Mouse (Mus musculus): ENCODE results near the gene Rsg1.

The Rsg1 gene

DNA sequence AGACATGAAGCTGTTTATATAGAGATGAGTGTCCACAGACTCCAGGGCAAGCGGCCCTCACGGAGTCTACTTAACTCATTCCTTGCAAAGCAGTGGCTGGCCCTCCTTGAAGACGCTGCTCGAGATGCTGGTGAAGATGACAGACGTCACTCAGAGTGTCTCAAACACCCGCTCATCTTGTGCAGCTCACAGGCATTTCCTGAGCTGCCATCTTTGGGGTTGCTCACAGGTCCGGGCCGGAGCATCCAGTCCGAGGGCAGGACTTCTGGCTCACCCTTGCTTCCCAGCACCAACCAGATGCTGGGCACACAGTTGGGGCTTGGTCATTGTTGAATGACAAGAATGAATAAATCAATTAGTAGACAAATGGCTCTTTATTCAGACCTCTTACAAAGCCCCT is 864 bp upstream of the Rsg1 start:
- DNase-seq (ENCODE audit: low spot score), result no peak

DNA sequence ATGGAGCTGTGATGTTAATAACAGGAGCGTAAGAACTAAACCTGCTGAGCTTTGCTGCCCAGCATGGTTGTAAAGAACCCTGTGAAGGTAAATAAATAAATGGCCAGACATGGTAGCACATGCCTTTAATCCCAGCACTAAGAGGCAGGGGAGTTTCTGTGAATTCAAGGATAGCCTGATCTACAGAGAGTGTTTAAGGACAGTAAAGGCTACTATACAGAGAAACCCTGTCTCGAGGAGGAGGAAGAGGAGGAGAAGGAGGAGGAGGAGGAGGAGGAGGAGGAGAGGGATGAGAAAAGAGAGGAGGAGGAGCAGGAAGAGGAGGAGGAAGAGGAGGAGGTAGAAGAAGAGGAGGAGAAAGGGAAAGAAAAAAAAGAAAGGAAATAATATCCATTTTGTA is 414 bp upstream of the Rsg1 start:
- no peak for DNase-seq (ENCODE audit: low spot score)

DNA sequence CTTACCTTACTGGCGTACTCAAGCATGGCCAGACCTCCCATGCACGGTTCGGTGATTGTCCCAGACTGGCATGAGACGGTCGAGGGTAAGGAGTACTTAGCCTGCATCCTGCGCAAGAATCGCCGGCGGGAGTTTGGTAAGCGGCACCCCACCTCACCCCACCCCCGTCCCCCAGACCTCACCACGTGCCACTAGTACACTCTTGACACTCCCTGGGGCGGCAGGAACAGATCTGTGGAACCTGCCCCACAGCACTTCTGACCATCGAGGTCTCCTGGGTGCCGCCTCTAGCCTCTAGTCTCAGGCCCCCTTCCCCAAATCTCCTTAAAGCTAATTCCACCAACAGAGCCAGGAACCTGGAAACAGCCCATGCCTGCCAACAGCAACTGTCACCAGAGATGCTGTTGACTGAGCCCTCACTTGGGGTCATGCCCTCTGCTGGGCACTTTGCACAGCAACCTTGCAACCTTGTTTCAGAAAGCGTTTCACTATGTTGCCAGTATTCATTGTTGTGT is 638 bp downstream of the Rsg1 start:
- DNase-seq (ENCODE audit: low spot score), result peak; percentile 58

DNA sequence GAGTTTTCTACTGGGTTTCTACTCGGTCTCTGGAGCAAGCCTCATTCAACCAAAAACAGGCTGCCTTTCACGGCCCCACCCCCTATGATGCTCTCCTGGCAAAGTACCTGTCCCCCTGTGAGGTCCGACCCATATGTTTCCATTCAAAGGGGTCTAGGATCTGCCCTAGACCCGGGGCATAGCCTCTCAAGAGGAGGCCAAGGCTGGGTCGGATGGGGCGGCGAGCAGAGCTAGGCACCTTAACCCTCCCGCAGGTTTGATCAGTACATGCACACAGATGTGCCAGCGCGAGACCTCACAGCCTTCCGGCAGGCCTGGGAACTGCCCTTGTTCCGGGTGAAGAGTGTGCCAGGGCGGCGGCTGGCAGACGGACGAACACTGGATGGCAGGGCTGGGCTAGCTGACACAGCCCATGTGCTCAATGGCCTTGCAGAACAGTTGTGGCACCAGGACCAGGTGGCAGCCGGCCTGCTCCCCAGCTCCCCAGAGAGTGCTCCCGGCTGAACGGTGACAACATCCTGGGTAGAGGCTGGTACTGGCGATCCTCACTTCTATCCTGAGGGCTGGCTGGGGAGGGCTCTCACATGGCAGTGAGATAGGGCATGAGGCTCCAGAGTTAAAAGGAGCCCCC is 5.9 kb downstream of the Rsg1 start:
- DNase-seq (ENCODE audit: low spot score), result no peak

DNA sequence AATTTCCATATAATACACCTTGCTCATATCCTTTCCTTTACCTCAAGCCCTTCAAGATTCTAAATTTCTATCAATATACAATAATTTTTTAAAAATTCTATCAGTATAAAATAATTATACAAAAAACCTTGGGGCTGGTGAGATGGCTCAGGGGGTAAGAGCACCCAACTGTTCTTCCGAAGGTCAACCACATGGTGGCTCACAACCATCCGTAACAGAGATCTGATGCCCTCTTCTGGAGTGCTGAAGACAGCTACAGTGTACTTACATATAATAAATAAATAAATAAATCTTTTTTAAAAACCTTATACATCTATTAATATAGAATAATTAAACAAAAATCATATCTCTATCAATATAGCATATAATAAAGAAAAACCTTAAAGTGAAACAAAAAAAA is 8.1 kb downstream of the Rsg1 start:
- DNase-seq (ENCODE audit: low spot score), result no peak

DNA sequence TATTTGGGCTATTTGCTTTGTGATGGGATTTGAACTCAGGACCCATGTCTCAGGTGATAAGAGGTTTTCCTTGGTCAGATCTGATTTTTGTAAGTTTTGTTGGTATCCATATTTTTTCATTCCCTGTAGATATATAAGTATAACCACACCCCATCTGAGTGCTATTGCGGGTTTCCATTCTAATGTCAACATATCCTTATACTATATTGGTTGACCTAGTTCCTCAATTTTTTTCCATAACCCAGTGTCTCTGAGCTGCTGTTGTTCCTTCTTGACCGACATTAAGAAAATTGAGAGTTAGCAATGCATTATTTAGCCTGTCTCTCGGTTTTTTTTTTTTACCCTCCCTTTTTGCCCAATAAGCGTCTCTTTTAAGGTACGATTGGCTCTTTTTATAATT is 9.0 kb downstream of the Rsg1 start:
- DNase-seq (ENCODE audit: low spot score), result no peak

DNA sequence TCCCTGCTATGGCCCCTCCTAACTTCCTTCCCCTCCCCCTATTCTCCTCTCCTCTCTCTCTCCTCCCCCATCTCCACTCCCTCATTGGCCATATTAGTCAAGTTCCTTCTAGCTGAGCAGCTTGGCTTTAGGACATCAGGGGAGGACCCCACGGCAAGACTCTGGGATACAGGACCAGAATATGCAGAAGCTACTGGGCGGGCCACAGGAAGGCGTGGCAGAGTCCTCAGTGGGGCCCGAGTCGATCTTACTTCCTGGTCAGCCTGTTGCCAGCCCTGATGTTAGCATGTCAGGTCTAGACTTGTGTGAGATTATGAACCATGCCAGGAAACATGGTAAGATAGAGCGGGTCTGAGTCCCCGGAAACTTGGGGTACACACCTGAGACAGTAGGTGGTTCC is 14.9 kb downstream of the Rsg1 start:
- no peak for DNase-seq (ENCODE audit: low spot score)

DNA sequence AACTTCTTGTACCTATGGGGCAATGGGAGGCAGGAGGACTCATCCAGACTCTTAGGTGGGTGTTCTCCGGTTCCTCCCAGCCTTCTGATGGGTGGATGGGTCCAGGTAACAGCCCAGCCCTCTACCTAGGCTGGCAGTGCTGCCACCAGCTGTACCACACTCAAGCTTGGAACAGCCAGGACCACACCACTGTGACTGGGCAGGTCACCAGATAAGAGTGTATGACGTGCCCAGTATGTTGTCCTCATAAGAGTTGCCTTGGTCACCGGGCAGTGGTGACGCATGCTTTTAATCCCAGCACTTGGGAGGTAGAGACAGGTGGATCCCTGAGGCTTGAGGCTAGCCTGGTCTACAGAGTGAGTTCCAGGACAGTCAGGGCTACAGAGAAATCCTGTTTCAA is 19.4 kb downstream of the Rsg1 start:
- DNase-seq (ENCODE audit: low spot score), result no peak

DNA sequence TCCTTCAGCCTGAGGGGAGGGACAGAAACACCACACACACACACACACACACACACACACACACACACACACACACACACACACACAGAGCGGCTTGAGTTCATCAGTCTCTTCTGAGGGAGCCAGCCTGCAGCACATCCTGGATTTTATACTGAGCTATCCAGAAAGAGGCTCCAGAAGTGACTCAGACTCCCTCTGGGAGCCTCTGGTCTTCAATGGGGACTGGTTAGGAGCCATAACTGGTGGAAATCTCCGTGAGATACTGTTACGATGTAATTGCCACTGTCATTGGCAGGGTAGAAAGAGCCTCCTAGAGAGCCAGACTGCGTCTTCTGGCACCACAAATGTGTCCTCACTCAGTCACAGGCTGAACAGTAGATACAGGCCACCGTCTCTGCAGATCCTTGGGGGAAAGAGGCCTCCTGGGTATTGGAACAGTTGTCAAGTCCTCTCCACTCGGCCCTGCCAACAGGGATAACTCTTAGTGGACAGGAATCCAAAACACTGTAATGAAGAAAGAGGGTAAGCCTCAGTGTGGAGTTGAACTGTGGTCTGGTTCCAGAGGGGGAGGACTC is 21.9 kb downstream of the Rsg1 start:
- no peak for DNase-seq (ENCODE audit: low spot score)

DNA sequence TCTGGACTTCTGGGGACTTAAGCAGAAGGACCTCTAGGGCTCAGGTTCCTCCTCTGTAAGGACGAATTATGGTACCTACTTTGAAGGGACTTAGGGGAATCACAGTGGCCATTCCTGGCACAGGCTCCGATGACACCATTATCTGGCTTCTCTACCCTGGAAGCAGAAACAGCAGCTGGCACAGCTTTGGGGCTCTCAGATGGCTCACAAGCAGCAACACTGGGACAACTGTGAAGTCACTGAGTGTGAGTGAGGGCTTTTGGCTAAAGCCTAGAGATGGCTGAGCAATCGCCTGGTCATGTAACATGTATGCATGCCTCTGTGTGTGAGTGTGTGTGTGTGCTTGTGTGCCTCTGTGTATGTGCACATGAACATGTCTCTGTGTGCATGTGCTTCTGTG is 23.1 kb downstream of the Rsg1 start:
- DNase-seq (ENCODE audit: low spot score), result no peak

DNA sequence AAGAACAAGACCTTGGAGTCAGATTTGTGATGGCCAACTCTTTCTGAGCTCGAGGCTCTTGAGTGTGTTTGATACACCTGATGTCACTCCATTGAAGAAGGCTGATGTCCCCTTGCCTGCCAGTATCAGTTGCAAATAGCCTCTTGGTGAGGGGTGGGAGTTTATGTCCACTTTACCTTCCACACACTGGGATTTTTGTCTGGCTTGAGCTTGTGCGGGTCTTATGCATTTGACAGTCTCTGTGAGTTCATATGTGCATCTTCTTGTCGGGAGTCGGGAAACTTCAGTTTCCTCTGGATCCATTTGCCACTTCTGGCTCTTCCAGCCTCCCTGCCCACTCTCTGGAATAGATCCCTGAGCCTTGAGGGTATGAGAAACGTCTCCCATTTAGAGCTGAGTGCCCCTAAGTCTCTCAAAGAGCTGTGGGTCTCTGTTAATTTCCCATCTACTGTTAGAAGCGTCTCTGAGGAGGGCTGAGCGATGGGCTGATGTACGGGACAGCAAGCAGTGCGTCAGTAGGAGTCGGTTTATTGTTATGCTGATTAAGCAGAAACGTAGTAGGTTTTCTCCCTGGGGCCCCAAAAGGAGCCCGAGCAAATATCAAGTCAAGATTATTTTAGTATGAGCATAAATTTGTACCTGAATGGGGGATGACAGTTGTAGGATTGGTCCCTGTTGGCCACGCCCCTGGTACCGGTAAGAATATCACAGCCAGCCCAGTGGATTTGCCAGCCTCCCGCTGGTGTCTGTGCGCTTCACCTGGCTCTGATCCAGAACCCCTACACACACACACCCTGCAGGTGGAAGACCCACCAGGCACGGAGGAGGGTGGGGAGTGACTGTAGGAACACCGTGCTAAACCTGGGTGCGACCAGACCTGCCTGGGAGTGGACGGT is 25.0 kb downstream of the Rsg1 start:
- no peak for DNase-seq (ENCODE audit: low spot score)

DNA sequence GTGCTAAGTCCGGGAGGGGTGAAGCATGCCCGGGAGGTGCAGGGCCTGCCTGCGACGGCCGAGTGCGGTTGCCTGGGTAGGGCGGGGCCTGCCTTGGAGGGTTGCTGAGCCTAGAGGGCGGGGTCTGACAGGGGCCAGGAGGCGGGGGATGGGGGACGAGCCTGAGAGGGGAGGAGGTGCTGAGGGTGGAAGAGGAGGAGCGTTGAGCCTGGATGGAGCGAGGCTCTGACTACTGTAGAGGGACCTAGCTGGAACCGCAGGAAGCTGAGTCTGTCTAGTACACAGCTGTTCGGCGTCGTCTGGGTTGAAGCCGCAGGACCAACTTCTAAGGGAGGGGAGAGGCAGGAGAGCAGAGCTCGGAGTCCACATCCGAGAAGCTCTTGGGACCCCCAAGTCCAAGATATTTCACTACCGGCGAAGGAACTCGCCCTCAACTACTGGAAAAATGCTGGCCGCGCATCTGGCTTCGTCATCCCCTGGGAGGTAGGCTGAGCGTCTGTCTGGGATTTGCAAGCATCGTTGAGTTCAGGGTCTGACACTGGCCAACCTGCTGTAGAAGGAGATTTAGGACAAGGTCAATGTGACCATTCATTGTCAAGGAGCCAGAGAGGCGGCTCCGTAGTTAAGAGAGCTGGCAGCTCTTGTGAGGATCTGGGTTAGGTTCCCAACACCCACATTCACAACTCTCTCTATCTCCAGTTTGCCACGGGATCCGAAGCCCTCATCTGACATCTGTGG is 25.8 kb downstream of the Rsg1 start, which contains the start of gene Arhgef19:
Arhgef19 (plus strand) TSS at position 112 of the 738 bp plus-strand sequence.
- DNase-seq (ENCODE audit: low spot score), result peak; percentile 72

DNA sequence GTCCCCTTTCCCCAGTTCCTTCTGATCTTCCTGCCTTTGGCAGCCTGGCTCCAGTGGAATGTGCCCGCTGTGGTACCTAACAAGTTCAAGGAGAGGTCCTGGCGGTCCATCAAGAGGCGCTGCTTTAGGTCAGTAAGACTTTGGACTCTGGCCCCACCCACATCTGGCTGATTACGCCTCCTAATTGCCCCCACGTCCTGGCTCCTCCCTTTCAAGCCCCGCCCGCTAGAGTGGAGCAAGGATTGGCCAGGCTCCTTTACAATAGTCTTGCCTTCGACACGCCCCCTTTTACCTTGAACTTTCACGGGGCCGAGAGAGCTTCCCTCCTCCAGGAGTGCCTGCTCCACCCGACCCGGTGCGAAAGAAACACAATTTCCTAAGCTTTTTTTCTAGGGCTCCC is 26.9 kb downstream of the Rsg1 start:
- peak; percentile 38 for DNase-seq (ENCODE audit: low spot score)

DNA sequence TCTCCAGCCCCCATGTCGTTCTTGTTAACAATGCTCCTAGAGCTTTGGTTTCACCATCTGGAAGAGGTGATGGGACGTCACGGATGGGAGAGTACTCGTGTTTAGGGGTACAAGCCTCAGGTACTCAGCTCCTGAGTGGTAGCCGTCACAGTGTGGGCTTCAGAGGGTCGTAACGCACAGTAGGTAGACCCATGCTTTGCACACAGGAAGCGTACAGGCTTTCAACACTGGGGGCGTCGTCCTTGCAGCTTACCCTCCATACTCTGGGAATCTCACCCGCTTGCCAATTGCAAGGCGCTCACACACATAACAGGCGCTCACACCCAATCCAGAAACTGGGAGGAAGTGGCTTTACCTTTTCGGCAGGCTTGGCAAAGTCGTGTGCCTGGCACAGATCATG is 28.1 kb downstream of the Rsg1 start:
- DNase-seq (ENCODE audit: low spot score), result no peak

DNA sequence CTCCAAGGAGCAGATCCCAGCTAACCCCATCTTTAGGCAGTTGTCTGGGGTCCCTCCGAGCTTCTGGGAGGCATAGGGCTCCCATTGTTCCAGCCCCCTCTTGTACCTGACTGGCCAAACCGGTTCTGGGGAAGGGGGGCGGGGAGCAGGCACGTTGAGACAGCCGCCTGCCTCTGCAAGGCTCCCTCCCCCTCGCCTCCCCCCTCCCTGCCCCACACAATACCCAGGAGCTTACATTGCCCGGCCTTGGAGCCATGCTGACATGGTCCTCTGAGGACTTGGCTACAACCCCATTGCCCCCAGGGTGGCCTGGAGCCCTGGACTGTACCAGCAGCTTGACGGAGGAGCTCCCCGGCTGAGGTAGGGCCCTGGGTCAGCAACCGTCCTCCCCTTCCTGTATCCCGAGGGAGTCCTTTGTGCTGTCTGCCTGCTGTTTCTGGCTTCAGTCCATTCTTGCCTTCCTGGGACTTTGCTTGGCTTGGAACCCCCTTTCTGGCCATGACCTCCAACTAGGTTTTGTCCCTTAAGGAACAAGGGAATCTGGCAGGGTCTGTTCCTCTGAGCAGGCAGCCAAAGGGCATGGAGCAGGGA is 29.0 kb downstream of the Rsg1 start:
- no peak for DNase-seq (ENCODE audit: low spot score)

DNA sequence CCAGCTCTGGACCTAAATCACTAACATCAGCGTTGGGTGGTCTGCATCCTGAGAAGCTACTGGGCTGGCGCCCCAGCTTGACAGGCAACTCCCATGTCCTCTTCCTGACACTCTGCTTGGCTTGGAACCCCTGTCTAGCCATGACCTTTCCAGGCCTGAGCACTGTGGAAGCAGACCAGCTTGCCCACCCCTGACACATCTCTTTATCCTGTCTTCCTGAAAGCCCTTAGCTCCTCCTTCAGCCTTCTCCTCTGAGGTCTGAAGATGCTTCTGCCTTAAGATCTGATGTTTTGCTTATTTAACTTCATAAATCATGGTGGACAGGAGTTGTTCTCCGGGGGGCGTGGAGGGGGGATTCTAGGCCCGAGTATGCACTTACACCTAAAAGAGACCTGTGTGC is 29.9 kb downstream of the Rsg1 start:
- no peak for DNase-seq (ENCODE audit: low spot score)

DNA sequence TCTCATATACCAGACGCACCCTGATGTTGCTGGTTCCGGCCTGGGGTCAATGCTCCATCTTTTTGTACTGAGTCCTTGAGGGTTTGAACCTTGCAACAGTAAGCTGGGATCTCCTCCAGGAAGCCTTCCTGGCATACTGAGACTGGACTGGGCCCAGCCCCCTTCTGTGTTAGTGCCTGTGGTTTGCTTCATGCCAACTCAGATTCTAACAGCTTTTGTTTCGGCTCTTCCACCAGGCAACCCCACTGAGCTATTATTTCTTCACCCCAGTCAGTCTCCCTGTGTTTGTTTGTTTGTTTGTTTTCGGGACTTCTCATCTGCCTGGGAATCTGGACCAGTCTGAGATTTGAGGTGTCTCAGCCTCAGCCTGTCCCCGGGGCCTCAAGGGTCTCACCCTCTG is 30.6 kb downstream of the Rsg1 start:
- DNase-seq (ENCODE audit: low spot score), result no peak

DNA sequence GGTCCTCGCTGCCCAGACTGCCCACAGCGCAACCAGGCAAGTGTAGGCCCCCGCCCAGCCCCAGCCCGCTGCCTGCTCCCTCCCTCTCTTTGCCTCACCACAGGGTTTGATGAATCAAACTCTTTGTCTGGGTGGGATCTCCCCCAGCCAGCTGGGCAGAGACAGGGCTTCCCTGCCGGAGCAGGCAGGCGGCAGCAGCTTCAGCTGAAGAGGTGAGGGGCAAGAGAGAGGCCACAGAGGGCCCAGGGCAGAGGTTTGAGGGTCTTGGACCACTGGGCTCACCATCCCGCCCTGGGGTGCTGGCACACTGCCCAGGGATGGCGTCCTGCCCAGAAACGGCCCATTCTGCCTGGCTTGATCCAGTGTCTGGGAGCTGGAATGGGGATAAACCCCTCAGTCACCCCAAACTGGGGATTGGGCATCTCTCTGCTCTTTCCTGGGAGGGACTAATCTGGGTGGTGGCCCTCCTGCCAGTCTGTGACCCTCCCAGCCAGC is 31.2 kb downstream of the Rsg1 start:
- no peak for DNase-seq (ENCODE audit: low spot score)

DNA sequence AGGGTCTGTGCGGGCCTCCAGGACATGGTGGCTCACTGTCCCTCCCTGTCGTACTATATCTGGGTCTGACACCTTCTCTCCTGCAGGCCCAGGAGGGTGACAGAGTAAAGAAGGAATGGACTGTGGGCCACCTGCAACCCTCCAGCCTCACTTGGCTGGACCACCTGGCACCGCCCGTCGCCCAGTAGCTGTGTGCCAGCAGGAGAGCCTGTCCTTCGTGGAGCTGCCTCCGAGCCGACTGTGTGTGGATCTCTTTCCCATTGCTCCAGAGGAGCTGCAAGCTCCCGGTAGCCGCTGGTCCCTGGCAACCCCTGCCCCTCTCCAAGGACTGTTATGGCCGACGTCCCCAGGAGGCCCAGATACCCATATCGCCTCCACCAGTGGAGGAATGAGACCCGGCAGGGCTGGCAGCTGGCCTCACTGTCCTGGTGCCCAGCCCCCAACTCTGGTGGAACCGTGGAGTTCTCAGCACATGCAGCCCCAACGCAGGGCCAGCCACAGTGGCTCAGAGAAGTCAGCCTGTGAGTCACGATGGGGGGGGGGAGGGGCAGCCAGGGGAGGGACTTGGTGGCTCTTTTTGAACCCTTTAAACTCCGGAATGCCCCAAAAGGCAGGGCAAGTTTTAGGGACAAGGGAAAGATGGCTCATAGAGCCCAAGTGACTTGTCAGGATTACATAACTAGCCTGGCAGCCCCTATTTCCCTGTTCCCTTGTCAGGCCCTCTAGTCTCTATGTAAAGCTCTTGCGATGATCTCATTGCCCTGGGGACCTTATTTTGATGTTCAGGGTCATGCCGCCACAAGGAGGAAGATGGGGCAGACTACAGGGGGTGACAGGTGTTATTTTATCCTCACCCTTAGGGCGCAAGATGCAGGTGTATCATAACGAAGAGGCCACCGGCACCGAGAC is 32.6 kb downstream of the Rsg1 start:
- DNase-seq (ENCODE audit: low spot score), result no peak

DNA sequence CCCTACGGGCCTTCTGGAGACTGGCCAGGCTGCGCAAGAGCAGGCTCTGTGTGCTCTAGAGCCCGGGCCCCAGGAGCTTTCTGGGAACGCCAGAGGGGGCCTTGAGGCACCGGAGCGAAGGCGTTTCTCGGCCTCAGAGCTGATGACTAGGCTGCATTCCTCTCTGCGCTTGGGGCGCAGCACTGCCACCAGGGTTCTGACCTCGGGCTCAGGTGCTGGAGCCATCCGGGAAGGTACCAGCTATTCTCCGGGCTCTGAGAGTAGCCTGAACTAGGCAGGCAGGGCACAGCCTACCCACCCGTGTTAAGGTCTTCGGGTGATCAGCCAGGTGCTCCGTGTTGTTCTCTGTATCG is 33.2 kb downstream of the Rsg1 start:
- no peak for DNase-seq (ENCODE audit: low spot score)

All from c-Kit-positive CD71-positive TER-119-positive erythroid progenitor cells, embryonic 14.5 days (primary cell).